Mouse (Mus musculus): ENCODE measurements around the gene Mcrip2.

Mcrip2 gene

DNA sequence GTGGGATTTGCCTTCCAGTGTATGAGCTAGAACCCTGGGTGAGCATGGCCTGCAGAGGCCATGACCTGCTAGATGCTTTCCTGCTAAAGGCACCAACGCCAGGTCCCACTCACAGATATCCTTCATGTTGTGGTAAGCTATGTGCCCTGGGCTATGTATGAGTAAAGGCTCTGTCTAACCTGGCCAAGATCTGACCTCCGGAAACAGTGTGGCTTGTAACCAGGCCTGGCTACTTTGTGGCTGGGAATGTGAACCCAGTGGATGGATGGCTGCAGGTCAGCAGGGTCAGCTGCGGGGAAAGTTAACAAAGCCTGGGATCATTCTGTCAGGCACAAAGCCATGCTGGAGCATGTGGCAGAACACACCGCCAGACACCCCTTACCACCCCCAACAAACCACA is 13.1 kb upstream of the Mcrip2 start:
- in situ Hi-C loops (cut with MboI; ENCODE audit: unreplicated experiment in 2 of 2) = loop anchor here in 1 of 2 experiments (10.0 kb wide), 1 partner anchor 213 kb away; the partner anchor contains the start of genes Decr2 and Nme4

DNA sequence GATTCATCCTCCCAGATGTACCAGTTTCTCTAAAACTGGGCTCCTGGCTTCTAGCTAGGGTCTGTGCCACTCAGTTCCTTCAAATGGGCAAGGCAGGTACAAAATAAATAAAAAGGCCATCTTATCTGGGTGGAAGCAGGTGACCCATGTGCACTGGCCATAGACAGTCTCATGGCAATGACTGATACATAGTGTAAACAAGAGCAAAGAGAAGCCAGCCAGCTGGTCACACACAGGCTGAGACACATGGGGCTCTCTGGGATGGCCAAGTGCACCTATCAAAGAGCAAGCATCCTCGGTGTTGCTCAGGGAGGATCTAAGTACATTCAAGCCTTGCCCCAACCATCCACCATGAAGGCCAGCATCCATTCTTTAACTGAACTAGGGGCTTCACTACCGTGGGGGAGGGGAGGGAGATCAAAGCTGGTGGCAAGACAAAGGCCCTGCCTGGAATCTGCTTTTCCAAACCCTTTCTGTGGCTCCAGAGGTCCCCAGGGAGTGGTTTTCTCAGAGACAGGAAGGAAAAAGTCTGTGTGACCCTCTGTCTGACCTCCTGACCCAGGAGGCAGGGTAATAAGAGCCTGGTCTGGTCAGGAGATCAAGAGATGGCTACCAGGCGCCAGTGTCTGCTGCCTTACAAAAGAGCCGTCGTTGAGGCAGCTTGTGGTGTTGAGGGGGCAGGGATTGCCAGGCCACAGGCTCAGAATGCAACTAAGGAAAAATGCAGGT is 12.5 kb upstream of the Mcrip2 start:
- in situ Hi-C loops (cut with MboI; ENCODE audit: unreplicated experiment in 2 of 2) = loop anchor here in 1 of 2 experiments (10.0 kb wide), 1 partner anchor 214 kb away; the partner anchor contains the start of genes Decr2 and Nme4

DNA sequence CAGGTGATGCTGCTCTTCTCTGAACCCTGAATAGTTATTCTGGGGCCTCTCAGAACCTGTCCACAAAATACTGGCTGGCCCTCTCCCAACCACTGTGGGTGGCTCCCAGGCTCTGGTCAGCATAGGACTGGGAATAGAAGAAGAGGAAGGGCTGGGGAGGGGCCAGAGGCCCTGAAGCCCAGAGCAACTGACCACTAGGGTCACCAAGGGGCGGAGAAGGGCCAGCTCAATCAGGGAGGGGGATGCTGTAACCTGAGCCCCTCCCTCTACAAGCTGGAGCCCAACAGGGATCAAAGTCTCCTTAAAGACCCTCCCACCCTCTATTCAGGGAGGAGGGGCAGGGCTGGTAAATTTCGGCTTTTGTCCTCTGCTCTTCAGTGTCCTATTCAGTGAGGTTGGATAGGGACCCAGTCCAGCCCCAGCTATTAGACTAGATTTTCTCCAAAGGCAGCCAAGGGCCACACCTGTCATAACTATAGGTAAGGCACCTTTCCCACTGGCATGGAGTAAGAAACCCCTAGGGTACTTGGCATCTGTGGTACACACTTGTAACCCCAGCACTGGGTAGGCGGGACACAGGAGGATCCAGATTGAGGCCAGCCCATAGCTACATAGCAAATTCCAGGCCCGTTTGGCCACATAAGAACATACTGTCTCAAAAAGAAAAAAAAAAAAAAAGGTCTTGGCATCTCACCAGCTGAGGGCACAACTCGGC is 11.8 kb upstream of the Mcrip2 start, which contains the start of gene Wfikkn1:
Gene Wfikkn1, minus strand, starts transcription at position 663 of the 715 bp plus-strand sequence.
- in situ Hi-C loops (cut with MboI; ENCODE audit: unreplicated experiment in 2 of 2) = loop anchor here in 1 of 2 experiments (10.0 kb wide), 1 partner anchor 214 kb away; the partner anchor contains the start of genes Decr2 and Nme4

DNA sequence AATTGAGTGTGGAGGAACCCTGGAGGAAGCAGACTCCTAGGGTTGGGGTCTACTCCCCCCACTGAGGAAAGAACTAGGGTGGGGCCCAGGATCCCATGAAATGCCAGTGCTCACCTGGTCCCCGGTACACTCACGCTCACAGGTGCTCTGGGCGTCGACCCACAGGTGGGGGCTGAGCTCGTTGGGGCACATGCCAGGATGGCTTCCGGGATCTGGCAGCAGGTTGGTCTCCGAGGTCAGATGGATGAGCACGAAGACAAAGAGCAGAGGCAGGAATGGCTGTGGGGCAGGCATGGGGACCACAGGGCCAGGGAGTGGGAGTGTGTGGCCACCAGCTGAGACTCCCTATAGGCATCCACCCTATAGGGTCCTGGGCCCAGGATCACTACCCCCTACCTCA is 11.2 kb upstream of the Mcrip2 start:
- in situ Hi-C loops (cut with MboI; ENCODE audit: unreplicated experiment in 2 of 2) = loop anchor here in 1 of 2 experiments (10.0 kb wide), 1 partner anchor 215 kb away; the partner anchor contains the start of genes Decr2 and Nme4

DNA sequence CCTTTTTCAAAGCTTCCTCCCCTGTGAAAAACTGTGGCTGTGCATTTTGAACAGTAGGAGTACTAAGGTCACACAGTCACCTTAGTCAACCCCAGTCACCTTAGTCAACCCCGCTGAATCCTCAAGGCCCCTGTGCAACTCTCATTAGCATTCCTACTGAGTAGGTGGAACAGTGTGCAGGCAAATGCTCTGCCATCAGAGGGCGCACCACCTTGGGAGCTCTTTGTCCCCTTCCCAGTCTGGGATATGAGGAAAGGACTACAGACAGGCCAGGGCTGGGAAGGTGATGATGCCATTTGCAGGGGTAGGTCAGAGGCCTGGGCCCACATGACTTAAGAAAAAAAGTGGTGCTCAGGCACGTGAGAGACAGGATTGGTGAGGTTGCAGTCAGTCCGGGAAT is 10.7 kb upstream of the Mcrip2 start:
- in situ Hi-C loops (cut with MboI; ENCODE audit: unreplicated experiment in 2 of 2) = no loop called here

DNA sequence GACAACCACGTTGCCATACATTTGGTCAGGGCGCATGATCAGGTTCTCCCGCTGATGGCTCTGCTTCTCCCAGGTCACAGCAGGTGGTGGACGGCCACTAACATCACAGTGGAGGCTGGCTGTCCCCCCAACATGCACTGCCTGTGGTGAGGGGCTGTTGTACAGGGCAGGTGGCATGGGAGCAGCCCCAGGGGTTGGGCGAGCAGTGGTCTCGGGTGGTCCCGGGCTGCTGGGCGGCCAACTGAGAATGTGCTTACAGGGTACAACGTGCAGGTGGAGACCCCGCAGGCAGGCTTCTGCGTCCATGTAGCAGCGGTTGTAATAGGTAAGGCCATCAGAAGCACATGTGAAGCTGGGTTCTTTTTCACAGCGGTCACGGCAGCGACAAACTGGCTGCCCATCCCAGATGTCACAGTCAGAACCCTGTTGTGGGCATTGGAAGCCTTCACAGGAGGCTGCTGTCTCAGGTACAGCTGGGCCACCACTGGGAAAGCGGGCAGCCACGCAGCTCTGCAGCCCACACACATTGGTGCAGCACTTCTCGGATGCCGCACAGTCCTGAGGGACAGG is 10.1 kb upstream of the Mcrip2 start:
- in situ Hi-C loops (cut with MboI; ENCODE audit: unreplicated experiment in 2 of 2) = no loop called here

DNA sequence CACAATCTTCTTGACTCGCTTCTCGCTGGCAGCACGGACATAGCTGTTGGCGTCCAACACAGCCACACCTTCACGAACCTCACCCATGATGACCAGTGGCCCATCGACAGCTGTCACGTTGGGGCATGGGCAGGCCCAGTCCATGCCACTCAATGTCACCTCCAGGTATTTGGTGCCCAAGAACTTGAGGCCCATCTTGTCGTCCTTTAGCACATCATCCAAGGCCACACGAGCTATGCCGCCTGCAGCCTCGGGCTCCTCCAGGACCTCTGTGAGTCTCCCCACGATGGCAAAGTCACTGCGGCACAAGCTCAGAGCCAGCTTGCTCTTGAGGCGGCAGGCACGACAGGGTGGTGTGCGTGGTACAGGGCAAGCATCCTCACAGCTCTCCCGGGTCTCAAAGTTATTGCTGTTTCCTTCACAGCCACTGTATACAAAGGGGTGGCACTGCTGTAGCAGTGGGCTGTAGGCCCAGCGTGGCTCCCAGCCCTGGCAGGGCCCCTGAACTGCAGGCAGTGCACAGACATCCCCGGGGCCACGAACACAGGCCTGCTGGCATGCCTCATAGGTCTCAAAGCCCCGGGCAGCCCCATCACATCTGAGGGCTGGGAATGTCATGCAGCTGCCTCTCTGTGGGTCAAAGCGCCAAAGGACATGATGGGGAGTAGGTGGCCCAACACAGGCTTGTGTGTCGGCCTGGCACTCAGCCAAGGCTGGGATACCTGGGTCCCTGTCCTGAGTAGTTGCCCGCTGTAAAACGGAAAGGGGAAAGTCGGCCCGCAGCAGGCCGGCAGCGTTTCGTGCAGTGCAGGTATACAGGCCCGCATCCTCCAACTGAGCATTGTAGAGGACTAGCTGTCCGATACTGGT is 9.4 kb upstream of the Mcrip2 start:
- in situ Hi-C loops (cut with MboI; ENCODE audit: unreplicated experiment in 2 of 2) = no loop called here

DNA sequence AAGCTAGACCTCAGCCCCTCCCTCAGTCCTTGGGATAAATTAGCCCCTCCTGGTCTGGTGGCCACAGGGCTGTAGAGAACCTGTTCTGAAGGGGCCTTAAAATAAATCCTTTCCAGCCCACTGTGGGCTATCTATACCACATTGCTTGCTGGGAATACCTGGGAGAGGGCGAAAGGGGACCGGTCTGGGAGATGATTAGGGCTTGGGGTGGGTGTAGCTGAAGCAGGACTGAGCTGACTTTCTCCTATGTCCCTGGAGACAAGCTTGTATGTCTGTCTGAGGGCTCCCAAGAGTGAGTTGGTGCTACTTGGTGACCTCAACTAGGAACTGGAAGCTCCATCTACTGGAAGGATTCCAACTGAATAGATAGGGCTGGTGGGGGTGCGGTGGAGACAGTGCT is 8.5 kb upstream of the Mcrip2 start:
- in situ Hi-C loops (cut with MboI; ENCODE audit: unreplicated experiment in 2 of 2) = no loop called here

DNA sequence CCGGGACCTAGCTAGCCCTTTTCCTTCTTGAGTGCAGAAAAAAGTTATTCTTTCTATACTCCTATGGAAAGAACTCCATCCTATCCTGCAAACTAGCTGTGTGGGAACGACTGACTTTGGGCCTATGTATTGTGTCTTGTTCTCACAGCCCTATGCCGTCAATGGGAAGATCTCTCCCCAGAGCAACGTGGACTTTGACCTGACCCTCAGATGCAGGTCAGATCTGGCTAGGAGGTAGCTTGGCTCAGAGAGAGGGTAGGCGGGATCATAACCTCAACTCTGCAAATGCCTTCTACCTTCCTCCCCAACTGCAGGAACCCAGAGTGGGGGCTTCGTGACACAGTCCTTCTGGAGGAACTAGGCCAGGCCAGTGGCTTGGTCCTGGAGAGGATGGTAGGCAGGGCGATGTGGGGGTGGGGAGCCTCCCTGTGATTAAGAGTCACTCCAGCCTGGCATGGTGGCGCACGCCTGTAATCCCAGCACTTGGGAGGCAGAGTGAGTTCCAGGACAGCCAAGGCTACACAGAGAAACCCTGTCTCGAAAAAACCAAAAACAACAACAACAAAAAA is 7.9 kb upstream of the Mcrip2 start:
- in situ Hi-C loops (cut with MboI; ENCODE audit: unreplicated experiment in 2 of 2) = no loop called here

DNA sequence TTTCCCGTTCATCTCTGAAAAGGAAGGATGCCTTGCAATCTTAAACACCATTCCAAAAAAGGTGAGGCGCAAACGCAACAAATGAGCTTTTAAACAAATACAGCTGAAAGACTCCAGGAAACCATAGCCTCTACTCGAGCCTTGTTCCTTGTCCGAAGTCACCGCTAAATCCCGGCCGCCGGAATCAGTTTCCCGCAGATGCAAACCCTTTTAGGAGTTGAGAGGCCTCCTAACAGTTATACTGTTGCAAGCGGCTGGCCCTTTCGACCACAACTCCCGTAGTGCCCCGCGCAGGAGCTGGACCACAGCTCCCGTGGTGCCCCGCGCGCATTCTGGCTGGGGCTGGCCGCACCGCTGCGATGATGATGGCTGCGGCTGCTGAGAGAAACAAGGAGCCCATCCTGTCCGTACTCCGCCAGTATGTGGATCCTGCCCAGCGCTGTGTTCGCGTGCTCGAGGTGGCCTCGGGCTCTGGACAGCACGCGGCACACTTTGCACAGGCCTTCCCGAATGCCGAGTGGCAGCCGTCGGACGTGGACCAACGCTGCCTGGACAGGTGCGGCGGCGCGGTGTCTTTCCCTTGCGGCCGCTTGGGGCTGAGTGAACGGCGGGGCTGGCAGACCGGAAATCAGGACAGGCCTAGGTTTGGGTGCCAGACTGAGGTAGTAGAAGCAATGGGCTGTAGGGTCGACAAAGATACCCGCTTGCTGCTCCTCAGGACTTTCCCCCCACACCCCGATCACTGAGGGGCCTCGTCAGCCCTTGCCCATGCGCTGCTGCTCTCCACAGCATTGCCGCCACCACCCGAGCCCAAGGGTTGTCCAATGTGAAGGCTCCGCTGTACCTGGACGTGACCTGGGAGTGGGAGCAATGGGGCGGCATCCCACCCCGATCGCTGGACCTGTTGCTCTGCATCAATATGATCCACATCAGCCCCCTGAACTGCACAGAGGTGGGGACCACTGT is 6.9 kb upstream of the Mcrip2 start:
- in situ Hi-C loops (cut with MboI; ENCODE audit: unreplicated experiment in 2 of 2) = no loop called here

DNA sequence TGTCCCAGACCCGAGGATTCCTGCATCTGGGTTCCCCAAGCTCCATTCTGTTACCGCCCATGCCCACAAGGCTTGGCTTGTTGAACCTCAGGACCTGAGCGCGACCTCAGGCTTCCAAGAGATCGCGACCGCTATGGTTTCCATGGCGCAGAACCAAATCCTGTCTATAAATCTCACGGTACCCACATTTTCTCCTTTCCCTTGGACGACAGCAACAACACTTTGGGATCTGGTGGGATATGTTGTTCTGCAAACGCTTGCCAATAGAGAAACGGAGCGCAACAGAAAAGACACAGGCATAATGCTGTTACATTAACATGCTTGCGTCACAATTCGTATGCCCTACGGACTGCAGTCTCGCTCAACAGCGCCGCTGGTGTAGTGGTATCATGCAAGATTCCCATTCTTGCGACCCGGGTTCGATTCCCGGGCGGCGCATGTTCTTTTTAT is 6.2 kb upstream of the Mcrip2 start, which contains the start of gene Mettl26:
Gene Mettl26, plus strand, starts transcription at position 354 of the 450 bp plus-strand sequence.
- in situ Hi-C loops (cut with MboI; ENCODE audit: unreplicated experiment in 2 of 2) = loop anchor here in 1 of 2 experiments (5.0 kb wide), 1 partner anchor 37 kb away; the partner anchor contains the start of gene Rhbdl1

DNA sequence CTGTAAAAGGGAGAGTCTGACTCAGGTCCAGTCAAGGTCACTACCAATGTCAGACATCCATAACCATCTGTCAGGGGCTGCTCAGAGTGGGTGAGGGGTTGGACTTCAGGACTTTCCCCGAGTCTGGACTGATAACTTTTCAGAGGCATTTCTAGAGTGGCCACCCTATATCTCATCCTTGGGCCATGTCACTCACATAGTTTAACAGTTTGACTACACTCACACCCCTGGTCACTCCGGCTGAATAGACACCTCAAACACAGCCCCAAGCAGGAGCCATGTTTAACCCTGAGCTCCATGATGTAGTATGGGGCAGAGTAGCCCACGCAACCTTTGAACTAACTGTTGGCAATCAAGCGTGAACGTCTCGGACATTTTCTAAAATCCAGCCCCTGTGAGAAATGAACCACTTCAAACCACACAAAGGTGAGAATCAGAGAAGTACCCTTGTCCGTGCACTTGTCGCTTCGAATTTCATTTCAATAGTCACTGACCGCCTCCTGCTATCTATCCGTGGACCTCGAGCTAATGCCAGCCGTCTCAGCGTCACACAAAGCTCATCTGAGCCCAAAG is 5.7 kb upstream of the Mcrip2 start:
- in situ Hi-C loops (cut with MboI; ENCODE audit: unreplicated experiment in 2 of 2) = loop anchor here in 1 of 2 experiments (5.0 kb wide), 1 partner anchor 37 kb away; the partner anchor contains the start of gene Rhbdl1

DNA sequence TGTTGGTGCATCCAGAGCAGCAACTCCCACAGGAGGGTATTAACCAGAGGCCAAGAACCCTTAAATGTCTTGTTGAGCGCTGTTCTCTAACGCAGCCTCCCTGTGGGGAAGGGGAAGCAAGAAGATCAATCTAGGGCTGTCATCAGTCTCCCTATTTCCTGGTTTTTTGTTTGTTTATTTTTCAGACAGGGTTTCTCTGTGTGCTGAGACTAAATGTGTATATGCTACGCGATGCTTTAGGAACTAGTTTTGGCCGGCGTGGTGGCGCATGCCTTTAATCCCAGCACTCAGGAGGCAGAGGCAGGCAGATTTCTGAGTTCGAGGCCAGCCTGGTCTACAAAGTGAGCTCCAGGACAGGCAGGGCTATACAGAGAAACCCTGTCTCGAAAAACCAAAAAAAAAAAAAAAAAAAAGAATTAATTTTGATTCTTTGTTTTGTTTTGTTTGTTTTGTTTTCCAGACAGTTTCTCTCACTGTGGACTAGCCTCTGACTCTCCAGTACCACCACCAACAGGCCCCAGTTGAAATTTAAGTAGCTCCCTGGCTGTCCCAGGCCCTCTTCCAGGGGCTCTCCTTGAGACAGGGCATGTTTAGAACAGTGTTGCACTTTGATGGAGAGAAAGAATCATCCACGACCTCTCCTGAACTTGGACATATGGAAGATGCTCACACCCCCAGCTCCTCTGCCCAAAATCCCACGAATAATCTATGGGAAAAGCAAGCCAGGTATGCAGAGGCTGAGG is 5.0 kb upstream of the Mcrip2 start:
- in situ Hi-C loops (cut with MboI; ENCODE audit: unreplicated experiment in 2 of 2) = loop anchor here in 1 of 2 experiments (5.0 kb wide), 1 partner anchor 36 kb away; the partner anchor contains the start of gene Rhbdl1

DNA sequence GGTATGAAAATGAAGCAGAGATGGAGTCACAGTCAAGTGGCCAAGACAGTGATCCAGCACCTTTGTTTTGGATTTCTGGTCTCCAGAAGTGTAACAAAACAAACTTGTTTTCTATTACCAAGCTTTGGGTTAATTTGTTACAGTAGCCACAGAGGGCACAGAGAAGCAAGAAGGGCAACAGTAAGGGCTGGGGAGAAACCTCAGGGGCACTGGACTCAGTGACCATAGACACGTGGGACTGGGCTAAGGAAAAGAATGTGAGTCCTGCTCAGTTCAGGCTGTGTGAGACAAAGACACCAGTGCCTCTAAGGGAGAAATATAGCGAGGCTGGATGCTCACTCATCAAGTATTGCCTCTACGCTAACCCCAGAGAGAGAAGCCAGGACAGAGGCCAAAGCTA is 4.1 kb upstream of the Mcrip2 start:
- in situ Hi-C loops (cut with MboI; ENCODE audit: unreplicated experiment in 2 of 2) = loop anchor here in 1 of 2 experiments (5.0 kb wide), 1 partner anchor 35 kb away; the partner anchor contains the start of gene Rhbdl1

DNA sequence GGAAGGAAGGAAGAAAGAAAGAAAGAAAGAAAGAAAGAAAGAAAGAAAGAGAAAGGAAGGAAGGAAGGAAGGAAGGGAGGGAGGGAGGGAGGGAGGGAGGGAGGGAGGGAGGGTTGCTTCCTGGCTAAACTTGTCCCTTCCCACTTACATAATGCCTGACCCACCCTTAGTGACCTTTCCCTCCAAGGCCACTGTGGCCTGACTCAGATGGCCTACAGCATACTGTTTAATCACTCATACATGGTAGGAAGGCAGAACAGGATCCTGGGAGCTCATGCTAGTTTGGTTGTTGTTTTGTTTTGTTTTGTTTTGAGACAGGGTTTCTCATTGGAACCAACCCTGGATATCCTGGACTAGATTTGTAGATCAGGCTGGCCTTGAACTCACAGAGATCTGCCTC is 3.0 kb upstream of the Mcrip2 start:
- in situ Hi-C loops (cut with MboI; ENCODE audit: unreplicated experiment in 2 of 2) = loop anchor here in 1 of 2 experiments (5.0 kb wide), 1 partner anchor 34 kb away; the partner anchor contains the start of gene Rhbdl1

DNA sequence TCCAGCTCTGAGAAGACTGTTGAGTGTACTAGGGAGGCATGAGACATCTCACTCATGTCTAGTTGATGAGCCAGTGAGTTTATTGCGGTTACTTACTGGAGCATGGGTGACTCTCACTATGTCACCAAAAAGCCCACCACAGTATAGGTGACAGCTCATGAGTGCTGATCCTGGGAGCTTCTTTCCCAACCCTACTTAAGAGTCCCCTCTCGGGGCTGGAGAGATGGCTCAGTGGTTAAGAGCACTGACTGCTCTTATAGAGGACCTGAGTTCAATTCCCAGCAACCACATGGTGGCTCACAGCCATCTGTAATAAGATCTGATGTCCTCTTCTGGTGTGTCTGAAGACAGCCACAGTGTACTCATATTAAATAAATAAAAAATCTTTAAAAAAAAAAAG is 1.4 kb upstream of the Mcrip2 start:
- in situ Hi-C loops (cut with MboI; ENCODE audit: unreplicated experiment in 2 of 2) = loop anchor here in 1 of 2 experiments (5.0 kb wide), 1 partner anchor 33 kb away; the partner anchor contains the start of gene Rhbdl1

DNA sequence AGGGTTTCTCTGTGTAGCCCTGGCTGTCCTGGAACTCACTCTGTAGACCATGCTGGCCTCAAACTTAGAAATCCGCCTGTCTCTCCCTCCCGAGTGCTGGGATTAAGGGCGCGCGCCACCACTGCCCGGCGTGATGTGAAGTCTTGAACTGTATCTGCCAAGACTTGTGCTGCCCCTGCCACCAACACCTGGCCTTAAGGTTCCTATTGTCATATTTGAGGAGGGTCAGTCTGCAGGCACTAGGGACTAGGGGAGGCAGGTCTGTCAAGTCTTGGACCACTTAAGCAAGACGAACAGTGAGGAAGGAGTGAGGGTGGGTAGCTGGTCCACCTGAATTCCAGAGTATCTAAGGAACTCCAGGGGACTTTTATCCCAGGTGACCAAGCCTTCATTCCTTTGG is 934 bp upstream of the Mcrip2 start:
- in situ Hi-C loops (cut with MboI; ENCODE audit: unreplicated experiment in 2 of 2) = no loop called here

Data from v-Abl transformed pro-B cells (cell line).